Mouse (Mus musculus) cerebellum, adult 2 months (tissue): ENCODE measurements at regions not wholly inside any gene's neighbourhood (a gene's known extent, or its start where the extent isn't known, plus 50 kb on each side); places are given as distances from the start of the nearest gene placed in this dataset.

ENCODE experiments used
- CTCF ChIP-seq: fragments of 200-500 bp; IDR thresholded peaks from 2 replicates; pipeline ENCODE4 v1.5.1; 2011; ENCODE audit warnings: low read depth, mild to moderate bottlenecking, control low read depth, low read length, moderate library complexity, borderline replicate concordance; ENCODE audit not compliant: insufficient read depth
- POLR2A ChIP-seq: fragments of 200-500 bp; IDR thresholded peaks from 2 replicates; pipeline ENCODE4 v1.6.1; 2011; ENCODE audit warnings: low read length, control low read depth, borderline replicate concordance; ENCODE audit not compliant: insufficient read depth

DNA sequence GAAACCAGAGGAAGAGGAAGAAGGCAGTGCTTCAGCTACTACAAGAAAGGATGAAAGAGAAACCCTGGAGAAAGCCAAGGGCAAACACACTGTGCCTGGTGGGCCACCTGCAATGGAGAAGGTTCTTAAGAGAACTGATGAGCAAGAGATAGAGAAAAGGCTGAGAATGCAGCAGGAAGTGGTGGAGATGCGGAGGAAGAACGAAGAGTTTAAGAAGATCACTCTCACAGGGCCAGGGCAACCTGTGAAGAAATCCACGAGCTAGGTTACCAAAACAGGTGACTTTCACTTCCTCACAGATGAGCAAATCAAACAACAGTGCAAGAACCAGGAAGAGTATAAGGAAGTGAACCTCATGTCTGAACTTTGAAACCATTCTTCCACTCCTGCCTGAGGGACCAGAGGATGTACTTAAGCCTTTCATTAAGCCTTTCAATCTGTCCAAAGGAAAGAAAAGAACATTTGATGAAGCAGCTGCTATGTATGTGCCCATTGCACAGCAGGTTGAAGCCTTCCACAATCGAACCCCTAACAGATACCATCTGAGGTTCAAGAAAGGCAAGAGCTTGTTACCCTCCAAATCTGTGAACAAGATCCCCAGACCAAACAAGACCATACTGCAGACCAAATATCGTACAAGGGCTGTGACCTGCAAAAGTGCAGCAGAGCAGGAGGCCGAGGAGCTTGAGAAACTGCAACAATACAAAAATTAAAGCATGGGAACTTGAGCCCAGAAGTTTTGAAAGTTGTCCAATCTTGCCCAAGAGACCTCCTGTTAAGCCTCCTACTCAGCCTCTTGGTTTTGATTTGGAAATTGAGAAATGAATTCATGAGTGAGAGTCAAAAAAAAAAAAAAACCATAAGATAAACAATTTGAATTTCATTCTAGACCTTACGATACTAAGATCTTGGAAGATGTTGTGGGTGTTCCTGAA, 91.6 kb upstream of the Zfp462 start:
- TF ChIP-seq POLR2A (no peak), CTCF (no peak)
